Comparison of ENCODE assay signal across 8 mouse cellular contexts in the genomic region with DNA sequence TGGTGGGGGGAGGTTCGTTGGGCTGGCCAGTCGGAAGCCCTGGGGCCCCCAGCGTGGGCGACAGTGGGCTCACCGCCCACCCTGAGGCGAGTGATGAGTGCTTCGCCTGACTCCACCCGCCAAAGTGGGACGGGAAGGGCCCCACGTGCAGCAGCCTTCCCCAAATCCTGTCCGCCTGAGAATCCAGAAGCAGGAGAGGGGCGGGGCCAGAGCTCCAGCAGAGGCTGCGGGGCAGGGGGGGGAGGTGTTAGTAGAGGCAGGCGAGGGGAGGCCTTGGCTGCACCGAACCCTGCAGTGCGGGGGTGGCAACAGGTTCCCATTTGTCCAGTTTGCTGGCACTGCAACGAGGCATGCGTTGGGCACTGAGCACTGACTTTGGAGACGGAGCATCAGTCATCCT. TPM values are rescaled to one million over a fixed set of nuclear protein-coding genes. Genes with fewer than 3 reads are reported as not detected.
A peak's percentile ranks its signal among the peaks of the same experiment; 100 is the strongest.
DNase-seq lines count a peak whose midpoint lies in the region; ATAC-seq lines count a peak whose summit lies in the region.

No protein-coding gene starts in this region.

- no peak overlapping the region; the same call in 1 of the 2 replicates for H3K9ac ChIP-seq in limb, embryonic 13.5 days
- peak overlapping the region; percentile 35; the same call in 1 of the 2 replicates for H3K9ac ChIP-seq in stomach, embryonic 16.5 days (ENCODE audit: low read length)

- ATAC-seq in megakaryocyte, adult 5-6 weeks (ENCODE audit: poor library complexity, severe bottlenecking), result no peak
- ATAC-seq in limb, embryonic 13.5 days (ENCODE audit: low FRiP score, low read depth), result no peak
- ATAC-seq in stomach, embryonic 16.5 days (ENCODE audit: insufficient read depth, low FRiP score), result no peak

- peak overlapping the region; percentile 23 for H3K4me3 ChIP-seq in megakaryocyte, embryonic 14.5 days (replicated peaks)
- H3K4me3 ChIP-seq in limb, embryonic 13.5 days, result peak overlapping the region; percentile 40
- peak overlapping the region; percentile 31 for H3K4me3 ChIP-seq in stomach, embryonic 16.5 days (replicated peaks; ENCODE audit: low read length)

- WGBS in limb, embryonic 13.5 days, result 14% methylated on average over 19 of the region's 19 CpGs
- WGBS in stomach, embryonic 16.5 days, result 12% methylated on average over 19 of the region's 19 CpGs

- no peak overlapping the region for H3K27ac ChIP-seq in limb, embryonic 13.5 days
- no peak overlapping the region for H3K27ac ChIP-seq in stomach, embryonic 16.5 days (ENCODE audit: low read length)

- peak; percentile 15 to 37 for DNase-seq in adrenal gland, postnatal 36 days
- no peak for DNase-seq in adrenal gland, adult 18-20 months (ENCODE audit: low spot score in 2 of 2)
- DNase-seq in right cerebral cortex, postnatal 36 days (ENCODE audit: low spot score in 2 of 2), result no peak
- no peak for DNase-seq in adrenal gland, adult 8-10 months

- peaks cover 26% of the 10 kb centered on the region for H3K4me1 ChIP-seq in megakaryocyte, embryonic 14.5 days
- peaks cover 9% of the 10 kb centered on the region for H3K4me1 ChIP-seq in limb, embryonic 13.5 days
- 0 out of 2 replicates have a peak, but pooled peaks cover 4% of the 10 kb centered on the region for H3K4me1 ChIP-seq in stomach, embryonic 16.5 days (ENCODE audit: control insufficient read depth, insufficient read depth, low read length)

- peaks cover 14% of the 10 kb centered on the region; the same call in 1 of the 2 replicates for H3K9me3 ChIP-seq in megakaryocyte, embryonic 14.5 days
- no peaks in the 10 kb centered on the region for H3K9me3 ChIP-seq in limb, embryonic 13.5 days
- no peaks in the 10 kb centered on the region for H3K9me3 ChIP-seq in stomach, embryonic 16.5 days (replicated peaks; ENCODE audit: control insufficient read depth, low read length)

- peak overlapping the region; percentile 70 for H3K4me2 ChIP-seq in limb, embryonic 13.5 days (replicated peaks)
- peak overlapping the region; percentile 53 for H3K4me2 ChIP-seq in stomach, embryonic 16.5 days (ENCODE audit: low read depth, low read length)

- no peaks in the 10 kb centered on the region for H3K36me3 ChIP-seq in megakaryocyte, embryonic 14.5 days (replicated peaks; ENCODE audit: low read length)
- no peaks in the 10 kb centered on the region for H3K36me3 ChIP-seq in limb, embryonic 13.5 days
- H3K36me3 ChIP-seq in stomach, embryonic 16.5 days (ENCODE audit: control insufficient read depth, insufficient read depth, low read length), result no peaks in the 10 kb centered on the region

- peaks cover 97% of the 10 kb centered on the region for H3K27me3 ChIP-seq in megakaryocyte, embryonic 14.5 days (replicated peaks)
- H3K27me3 ChIP-seq in limb, embryonic 13.5 days, result peaks cover 81% of the 10 kb centered on the region
- H3K27me3 ChIP-seq in stomach, embryonic 16.5 days (ENCODE audit: control insufficient read depth, insufficient read depth, low read length), result peaks cover 35% of the 10 kb centered on the region

RNA-seq across cellular contexts. Expression of gene Dusp9, which starts 1.8 kb away (rescaled TPM):
- total RNA-seq in adrenal gland, postnatal 36 days (2021), result 1 to 10 TPM in 1 of 2 experiments, under 1 TPM in 1; 0.49 to 2.0 TPM
- total RNA-seq in adrenal gland, adult 18-20 months (2021), result under 1 TPM; 0.20 to 0.35 TPM
- polyA plus RNA-seq in megakaryocyte, embryonic 14.5 days (2012; ENCODE audit: insufficient read depth, low replicate concordance), result 0.57 and 1.4 TPM in 2 replicates
- 0.11 and 0.13 TPM in 2 replicates for total RNA-seq in megakaryocyte, adult 5-6 weeks (2015)
- total RNA-seq in megakaryocyte, adult 5-6 weeks (2017), result 0.16 TPM in 1 of 2 replicates, not detected in the other
- polyA plus RNA-seq in limb, embryonic 13.5 days (2015; fragmentation: Nextera tagmentation; extraction: Ambion mirVana), result 22.6 and 23.2 TPM in 2 replicates
- 8.2 and 9.0 TPM in 2 replicates for polyA plus RNA-seq in stomach, embryonic 16.5 days (2015; fragmentation: Nextera tagmentation; extraction: Ambion mirVana)
- 1 to 10 TPM in 1 of 4 experiments, under 1 TPM in 3; 0.17 to 1.1 (median 0.52) TPM for total RNA-seq in adrenal gland, adult 8-10 months (2022)

RNA-seq across cellular contexts. Expression of gene Pnck, which starts 22.5 kb away (rescaled TPM):
- 1 to 10 TPM; 6.9 to 7.0 TPM for total RNA-seq in adrenal gland, postnatal 36 days (2021)
- total RNA-seq in adrenal gland, adult 18-20 months (2021), result 10 to 100 TPM; 10.6 to 11.7 TPM
- polyA plus RNA-seq in megakaryocyte, embryonic 14.5 days (2012; ENCODE audit: insufficient read depth, low replicate concordance), result not detected in 2 replicates
- total RNA-seq in megakaryocyte, adult 5-6 weeks (2015), result 0.59 TPM in 1 of 2 replicates, not detected in the other
- not detected in 2 replicates for total RNA-seq in megakaryocyte, adult 5-6 weeks (2017)
- polyA plus RNA-seq in limb, embryonic 13.5 days (2015; fragmentation: Nextera tagmentation; extraction: Ambion mirVana), result 21.7 TPM in 2 replicates
- polyA plus RNA-seq in stomach, embryonic 16.5 days (2015; fragmentation: Nextera tagmentation; extraction: Ambion mirVana), result 22.4 and 24.4 TPM in 2 replicates
- 10 to 100 TPM; 10.6 to 29.6 (median 18.5) TPM for total RNA-seq in adrenal gland, adult 8-10 months (2022)

RNA-seq across cellular contexts. Expression of gene Slc6a8, which starts 35.5 kb away (rescaled TPM):
- 100 to 1,000 TPM in 1 of 2 experiments, 10 to 100 TPM in 1; 62.6 to 126 TPM for total RNA-seq in adrenal gland, postnatal 36 days (2021)
- 10 to 100 TPM; 74.5 to 97.7 TPM for total RNA-seq in adrenal gland, adult 18-20 months (2021)
- 0.78 and 3.9 TPM in 2 replicates for polyA plus RNA-seq in megakaryocyte, embryonic 14.5 days (2012; ENCODE audit: insufficient read depth, low replicate concordance)
- not detected in 2 replicates for total RNA-seq in megakaryocyte, adult 5-6 weeks (2015)
- 1.1 TPM in 1 of 2 replicates, not detected in the other for total RNA-seq in megakaryocyte, adult 5-6 weeks (2017)
- polyA plus RNA-seq in limb, embryonic 13.5 days (2015; fragmentation: Nextera tagmentation; extraction: Ambion mirVana), result 8.3 and 8.8 TPM in 2 replicates
- 6.7 and 7.1 TPM in 2 replicates for polyA plus RNA-seq in stomach, embryonic 16.5 days (2015; fragmentation: Nextera tagmentation; extraction: Ambion mirVana)
- total RNA-seq in adrenal gland, adult 8-10 months (2022), result 100 to 1,000 TPM in 3 of 4 experiments, 10 to 100 TPM in 1; 63.8 to 185 (median 134) TPM

Comparison
In these comparisons a context has a peak if more than half of its experiments do, and no peak if none do; other contexts are left out.
1. DNase-seq: peak in adrenal gland, postnatal 36 days (2 of 2); none in adrenal gland, adult 18-20 months (0 of 2), right cerebral cortex, postnatal 36 days (0 of 2) and adrenal gland, adult 8-10 months (single experiment).
2. RNA of gene Pnck, which starts 22.5 kb away (total RNA-seq): 10.6 to 29.6 TPM in adrenal gland, adult 8-10 months, 10.6 to 11.7 TPM in adrenal gland, adult 18-20 months and 6.9 to 7.0 TPM in adrenal gland, postnatal 36 days; 0.59 TPM in megakaryocyte, adult 5-6 weeks; every median in the first group is over 4 times any median in the second.
3. RNA of gene Slc6a8, which starts 35.5 kb away (total RNA-seq): 63.8 to 185 TPM in adrenal gland, adult 8-10 months, 62.6 to 126 TPM in adrenal gland, postnatal 36 days and 74.5 to 97.7 TPM in adrenal gland, adult 18-20 months; 1.1 TPM in megakaryocyte, adult 5-6 weeks; every median in the first group is over 10 times any median in the second.
4. Peak in every context shown above with its lines, with median percentiles within 50 percentile points of each other: H3K4me3 ChIP-seq.